Mouse (Mus musculus) CD4-positive, CD25-positive, alpha-beta regulatory T cell, adult 2 months (primary cell): ENCODE results near the gene Als2.

Experiments used
- DNase-seq: peaks from one replicate; pipeline ENCODE4 v3.0.0-alpha.2; 2012; ENCODE audit warnings: low read depth, low spot score

The Als2 gene

GRCm38 (mm10) chr1:59166232-59166905 is 70.7 kb downstream of the Als2 start:
- DNase-seq: no peak

GRCm38 (mm10) chr1:59163918-59164317 is 73.1 kb downstream of the Als2 start:
- DNase-seq: no peak

GRCm38 (mm10) chr1:59163030-59163461 is 74.0 kb downstream of the Als2 start, which contains the start of gene Mpp4:
TSS of gene Mpp4 (minus strand) at chr1:59163389.
- peak; percentile 21 for DNase-seq

- DNase-seq: no peak
Measured at GRCm38 (mm10) chr1:59162309-59163024, 74.6 kb downstream of the Als2 start.

GRCm38 (mm10) chr1:59161396-59161795 is 75.6 kb downstream of the Als2 start:
- no peak for DNase-seq

- no peak for DNase-seq
Measured at GRCm38 (mm10) chr1:59160871-59161270, 76.2 kb downstream of the Als2 start.

GRCm38 (mm10) chr1:59159136-59159535 is 77.9 kb downstream of the Als2 start:
- no peak for DNase-seq

- no peak for DNase-seq
Measured at GRCm38 (mm10) chr1:59158498-59158897, 78.5 kb downstream of the Als2 start.

GRCm38 (mm10) chr1:59157846-59158245 is 79.2 kb downstream of the Als2 start:
- DNase-seq: no peak

- no peak for DNase-seq
Measured at GRCm38 (mm10) chr1:59152346-59152745, 84.7 kb downstream of the Als2 start.

GRCm38 (mm10) chr1:59150542-59150941 is 86.5 kb downstream of the Als2 start:
- no peak for DNase-seq

GRCm38 (mm10) chr1:59144543-59144942 is 92.5 kb downstream of the Als2 start:
- DNase-seq: peak; percentile 55

- peak; percentile 82 for DNase-seq
Measured at GRCm38 (mm10) chr1:59142809-59143208, 94.2 kb downstream of the Als2 start.

GRCm38 (mm10) chr1:59134419-59134818 is 102.6 kb downstream of the Als2 start:
- no peak for DNase-seq

- DNase-seq: no peak
Measured at GRCm38 (mm10) chr1:59128879-59129278, 108.2 kb downstream of the Als2 start.

- DNase-seq: no peak
Measured at GRCm38 (mm10) chr1:59125558-59125957, 111.5 kb downstream of the Als2 start.

GRCm38 (mm10) chr1:59119720-59120457 is 117.1 kb downstream of the Als2 start, which contains the start of gene Tmem237:
TSS of gene Tmem237 (minus strand) at chr1:59120408.
- DNase-seq: peak; percentile 91
